Mouse (Mus musculus) lung, adult 2 months (tissue): ENCODE data around the gene Dbnl.

Experiments used
- CTCF ChIP-seq: fragments of 200-500 bp; IDR thresholded peaks from 2 replicates; pipeline ENCODE4 v1.5.1; 2011; ENCODE audit warnings: mild to moderate bottlenecking, low read length, control low read depth; ENCODE audit not compliant: insufficient read depth
- POLR2A ChIP-seq: fragments of 200-500 bp; IDR thresholded peaks from 2 replicates; pipeline ENCODE4 v1.6.1; 2011; ENCODE audit warnings: low read depth, mild to moderate bottlenecking, control low read depth, low read length, borderline replicate concordance; ENCODE audit errors: extremely low read depth

GRCm38 (mm10) chr11:5825432-5825831, 37.1 kb downstream of the Dbnl start:
- TF ChIP-seq CTCF (no peak), POLR2A (no peak)
